Mouse (Mus musculus) erythroblast, adult 5-6 weeks (primary cell): ENCODE data around the gene Fhl4. TPM values are rescaled to one million over a fixed set of nuclear protein-coding genes. Genes with fewer than 3 reads are reported as not detected.

Experiments
- total RNA-seq, 2 experiments: library from RNA; stranded (forward) in 1 of 2; stranded (reverse) in 1 of 2; fragments of 150-400 nt in 1 of 2; fragments of 200-764, 138-1000 nt in 1 of 2; gene quantifications; 2 replicates each; pipeline versions ENCODE4 v1.2.3 to v1.2.4; 2015 to 2017; ENCODE audit warnings: low replicate concordance in 2 of 2

The Fhl4 gene
- total RNA-seq, 2 experiments from 2014 or later = not detected

Other genes with a start within 250 kb of the Fhl4 start
- gene Ric8b, start 184.9 kb downstream of the Fhl4 start, total RNA-seq (2015; ENCODE audit: low replicate concordance) = 1.9 and 3.3 TPM in 2 replicates
- gene Ric8b, start 184.9 kb downstream of the Fhl4 start, total RNA-seq (2017; ENCODE audit: low replicate concordance) = 4.6 and 5.2 TPM in 2 replicates
- gene Tmem263, start 132 bp upstream of the Fhl4 start, total RNA-seq (2015; ENCODE audit: low replicate concordance) = 6.3 and 7.1 TPM in 2 replicates
- gene Tmem263, start 132 bp upstream of the Fhl4 start, total RNA-seq (2017; ENCODE audit: low replicate concordance) = 3.2 and 7.1 TPM in 2 replicates
- gene Mterf2, start 25.5 kb upstream of the Fhl4 start, total RNA-seq (2015; ENCODE audit: low replicate concordance) = 0.63 and 4.8 TPM in 2 replicates
- 0.17 TPM in 1 of 2 replicates, not detected in the other for gene Mterf2, start 25.5 kb upstream of the Fhl4 start, total RNA-seq (2017; ENCODE audit: low replicate concordance)
- 1.0 and 3.7 TPM in 2 replicates for gene Cry1, start 82.6 kb upstream of the Fhl4 start, total RNA-seq (2015; ENCODE audit: low replicate concordance)
- gene Cry1, start 82.6 kb upstream of the Fhl4 start, total RNA-seq (2017; ENCODE audit: low replicate concordance) = 3.5 and 4.3 TPM in 2 replicates